Mouse (Mus musculus) intestine, embryonic 15.5 days (tissue): Measurements from ENCODE around the gene Gm35549. TPM values are rescaled to one million over a fixed set of nuclear protein-coding genes. Genes with fewer than 3 reads are reported as not detected.
"Not testable (repeated sequence)": the region's sequence is repeated elsewhere in the genome, so short reads cannot be mapped to it uniquely, and the experiment has no call there.

Source experiments
- ATAC-seq: fragments of 200-750 bp; cut with Nextera tagmentation; 2 replicates; pipeline ENCODE4 v1.8.0; 2017; ENCODE audit warnings: moderate TSS enrichment, moderate library complexity
- H3K27ac ChIP-seq: fragments of 300-500 bp; sonication (generic); 2 replicates; pipeline ENCODE4 v1.5.1; 2015; ENCODE audit warnings: mild to moderate bottlenecking, inconsistent platforms
- H3K27me3 ChIP-seq: fragments of 300-500 bp; sonication (generic); replicated peaks from 2 replicates; pipeline ENCODE4 v1.6.1; 2015; ENCODE audit warnings: inconsistent platforms
- H3K36me3 ChIP-seq: fragments of 300-500 bp; sonication (generic); 2 replicates; pipeline ENCODE4 v1.6.1; 2015; ENCODE audit warnings: inconsistent platforms
- H3K4me1 ChIP-seq: fragments of 300-500 bp; sonication (generic); replicated peaks from 2 replicates; pipeline ENCODE4 v1.6.1; 2015; ENCODE audit warnings: inconsistent platforms
- H3K4me2 ChIP-seq: fragments of 300-500 bp; sonication (generic); replicated peaks from 2 replicates; pipeline ENCODE4 v1.6.1; 2015; ENCODE audit warnings: mild to moderate bottlenecking, inconsistent platforms
- H3K4me3 ChIP-seq: fragments of 300-500 bp; sonication (generic); replicated peaks from 2 replicates; pipeline ENCODE4 v1.5.1; 2015; ENCODE audit warnings: inconsistent platforms
- H3K9ac ChIP-seq: fragments of 300-500 bp; sonication (generic); 2 replicates; pipeline ENCODE4 v1.6.1; 2015; ENCODE audit warnings: inconsistent platforms
- H3K9me3 ChIP-seq: fragments of 300-500 bp; sonication (generic); 2 replicates; pipeline ENCODE4 v1.6.1; 2016; ENCODE audit warnings: inconsistent platforms
- WGBS: fragments of 180-500 bp; shearing (Covaris S2); methylation state at CpG from one replicate; pipeline ENCODE4 v1.1.7; 2015; 5-methylcytosine and 5-hydroxymethylcytosine counted together
- polyA plus RNA-seq: library from polyadenylated mRNA; unstranded; fragments of >200 nt; fragmentation: Nextera tagmentation; extraction: Ambion mirVana; gene quantifications from 2 replicates; pipeline ENCODE4 v1.2.1, GENCODE M21; 2015

Gene Gm35549
- polyA plus RNA-seq, 1 experiment from 2014 or later: not detected

- H3K27me3 ChIP-seq: no peaks in the 10 kb centered on the region
- no peak overlapping the region for H3K4me3 ChIP-seq
- WGBS: 96% methylated on average over 4 of the region's 4 CpGs
- H3K4me1 ChIP-seq: no peaks in the 10 kb centered on the region
- no peak overlapping the region for H3K9ac ChIP-seq
- no peak overlapping the region for H3K27ac ChIP-seq
- H3K4me2 ChIP-seq: no peak overlapping the region
- H3K9me3 ChIP-seq: peaks cover 9% of the 10 kb centered on the region; the same call in 1 of the 2 replicates
- H3K36me3 ChIP-seq: peaks cover 86% of the 10 kb centered on the region
- ATAC-seq: no peak
Measured at GRCm38 (mm10) chr9:122855617-122856016, 11.8 kb upstream of the Gm35549 start.

- not testable (repeated sequence) for H3K9ac ChIP-seq, H3K27me3 ChIP-seq, H3K27ac ChIP-seq, ATAC-seq, H3K4me2 ChIP-seq, H3K4me3 ChIP-seq, H3K9me3 ChIP-seq, H3K4me1 ChIP-seq
- H3K36me3 ChIP-seq: peaks cover 86% of the 10 kb centered on the region
- 78% methylated on average over 3 of the region's 7 CpGs for WGBS
Measured at GRCm38 (mm10) chr9:122855141-122855540, 11.3 kb upstream of the Gm35549 start.

DNA sequence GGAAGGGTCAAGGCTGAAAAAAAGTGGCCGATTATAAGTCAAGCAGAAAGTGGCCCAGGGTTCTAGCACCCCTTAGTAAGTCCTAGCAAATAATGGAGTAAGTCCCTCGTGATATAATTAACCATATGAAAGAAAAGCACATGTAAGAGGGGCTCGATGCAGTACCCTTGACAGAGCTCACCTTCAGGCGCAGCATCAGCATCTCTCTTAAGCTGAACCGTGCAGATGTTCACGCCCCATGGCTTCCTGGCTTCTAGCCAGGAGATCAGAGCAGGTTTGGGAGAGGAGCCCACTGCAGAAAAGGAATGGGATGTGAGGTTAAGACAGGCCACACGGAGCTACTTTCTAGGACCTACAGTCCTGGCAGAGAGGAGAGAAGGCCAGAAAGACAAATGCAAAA lies 10.7 kb upstream of the Gm35549 start:
- Histone ChIP-seq H3K4me3 (no peak overlapping the region), H3K36me3 (peaks cover 86% of the 10 kb centered on the region), H3K9ac (no peak overlapping the region), H3K4me1 (no peaks in the 10 kb centered on the region), H3K27me3 (no peaks in the 10 kb centered on the region), H3K27ac (no peak overlapping the region), H3K9me3 (peaks cover 1% of the 10 kb centered on the region; the same call in 1 of the 2 replicates), H3K4me2 (no peak overlapping the region)
- WGBS: 90% methylated on average over 7 of the region's 7 CpGs
- no peak for ATAC-seq

- not testable (repeated sequence) for ATAC-seq, H3K27ac ChIP-seq
- WGBS: 82% methylated on average over 7 of the region's 8 CpGs
Measured at GRCm38 (mm10) chr9:122847811-122848311, 4.0 kb upstream of the Gm35549 start.

DNA sequence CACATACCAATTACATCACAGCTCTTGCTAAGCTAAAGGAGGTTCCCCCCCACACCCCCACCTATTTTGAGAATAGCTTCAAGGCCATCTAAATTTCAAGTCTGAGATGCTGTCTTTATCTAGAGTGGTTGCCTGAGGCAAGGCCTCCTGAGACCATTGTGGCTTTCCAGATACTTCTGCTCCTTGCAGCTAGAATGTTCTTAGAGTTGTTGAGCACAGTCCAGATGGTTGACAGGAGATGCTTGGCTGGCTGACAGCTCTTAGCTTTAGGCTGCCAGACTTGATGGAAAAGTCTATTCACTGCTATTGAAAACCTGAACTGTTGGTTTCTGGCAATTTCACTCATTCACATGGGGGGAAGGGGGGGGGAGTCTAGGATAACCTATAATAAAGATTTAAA lies 2.3 kb upstream of the Gm35549 start:
- Histone ChIP-seq H3K4me1 (no peaks in the 10 kb centered on the region), H3K36me3 (peaks cover 22% of the 10 kb centered on the region; the same call in 1 of the 2 replicates), H3K4me2 (no peak overlapping the region), H3K4me3 (no peak overlapping the region), H3K27me3 (no peaks in the 10 kb centered on the region), H3K27ac (no peak overlapping the region), H3K9ac (no peak overlapping the region), H3K9me3 (no peaks in the 10 kb centered on the region)
- no peak for ATAC-seq

More at GRCm38 (mm10) chr9:122847811-122848311, 4.0 kb upstream of the Gm35549 start:
- H3K27me3 ChIP-seq, H3K4me3 ChIP-seq, H3K4me1 ChIP-seq, H3K9me3 ChIP-seq, H3K9ac ChIP-seq, H3K4me2 ChIP-seq: not testable (repeated sequence)
- peaks cover 39% of the 10 kb centered on the region for H3K36me3 ChIP-seq

GRCm38 (mm10) chr9:122845621-122846020 lies 1.8 kb upstream of the Gm35549 start:
- H3K4me2 ChIP-seq: no peak overlapping the region
- no peaks in the 10 kb centered on the region for H3K9me3 ChIP-seq
- H3K4me3 ChIP-seq: no peak overlapping the region
- no peak for ATAC-seq
- no peak overlapping the region for H3K27ac ChIP-seq
- no peaks in the 10 kb centered on the region for H3K27me3 ChIP-seq
- 78% methylated on average over 3 of the region's 3 CpGs for WGBS
- no peaks in the 10 kb centered on the region for H3K4me1 ChIP-seq
- no peak overlapping the region for H3K9ac ChIP-seq
- H3K36me3 ChIP-seq: peaks cover 19% of the 10 kb centered on the region; the same call in 1 of the 2 replicates

- WGBS: 26% methylated on average over 16 of the region's 16 CpGs
- no peaks in the 10 kb centered on the region for H3K27me3 ChIP-seq
- H3K27ac ChIP-seq: no peak overlapping the region
Measured at GRCm38 (mm10) chr9:122837680-122838079, 6.2 kb downstream of the Gm35549 start.

GRCm38 (mm10) chr9:122837216-122837615 lies 6.6 kb downstream of the Gm35549 start:
- peak; percentile 53; the same call in 1 of the 2 replicates for ATAC-seq
- no peak overlapping the region for H3K9ac ChIP-seq
- 76% methylated on average over 4 of the region's 4 CpGs for WGBS
- no peaks in the 10 kb centered on the region for H3K27me3 ChIP-seq
- H3K27ac ChIP-seq: peak overlapping the region; percentile 22; the same call in 1 of the 2 replicates
- no peaks in the 10 kb centered on the region for H3K9me3 ChIP-seq
- H3K4me1 ChIP-seq: peaks cover 11% of the 10 kb centered on the region
- no peak overlapping the region for H3K4me2 ChIP-seq
- no peak overlapping the region for H3K4me3 ChIP-seq
- no peaks in the 10 kb centered on the region for H3K36me3 ChIP-seq

More at GRCm38 (mm10) chr9:122837680-122838079, 6.2 kb downstream of the Gm35549 start:
- ATAC-seq: peak; percentile 77
- Histone ChIP-seq H3K4me2 (0 out of 2 replicates have a peak overlapping the region, but pooled peaks have one; percentile 9), H3K4me3 (no peak overlapping the region), H3K9me3 (no peaks in the 10 kb centered on the region), H3K4me1 (peaks cover 11% of the 10 kb centered on the region), H3K36me3 (no peaks in the 10 kb centered on the region), H3K9ac (no peak overlapping the region)

DNA sequence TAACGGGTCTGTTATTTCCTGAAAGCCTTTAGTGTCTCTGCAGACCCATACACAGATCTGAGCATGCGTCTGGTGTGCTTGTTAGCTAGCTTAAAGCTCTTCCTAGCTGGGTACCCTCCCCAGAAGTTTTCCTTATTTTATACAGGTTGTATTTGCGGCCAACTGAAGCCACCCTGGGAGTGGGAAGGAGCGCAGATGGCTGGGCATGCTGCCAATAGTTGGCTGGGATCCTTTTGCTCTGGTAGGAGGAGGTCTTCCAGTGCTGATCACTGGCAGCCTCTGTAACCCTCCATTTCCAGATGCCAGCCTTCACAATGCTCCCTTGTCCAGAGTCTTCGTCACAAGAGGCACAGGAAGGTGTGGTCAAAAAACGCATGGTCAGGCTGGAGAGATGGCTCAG lies 7.0 kb downstream of the Gm35549 start:
- Histone ChIP-seq H3K27me3 (no peaks in the 10 kb centered on the region), H3K27ac (peak overlapping the region; percentile 22; the same call in 1 of the 2 replicates), H3K9ac (no peak overlapping the region), H3K36me3 (no peaks in the 10 kb centered on the region), H3K4me2 (no peak overlapping the region), H3K4me3 (no peak overlapping the region), H3K9me3 (no peaks in the 10 kb centered on the region), H3K4me1 (peaks cover 11% of the 10 kb centered on the region)
- peak; percentile 86 for ATAC-seq
- WGBS: 51% methylated on average over 6 of the region's 6 CpGs

DNA sequence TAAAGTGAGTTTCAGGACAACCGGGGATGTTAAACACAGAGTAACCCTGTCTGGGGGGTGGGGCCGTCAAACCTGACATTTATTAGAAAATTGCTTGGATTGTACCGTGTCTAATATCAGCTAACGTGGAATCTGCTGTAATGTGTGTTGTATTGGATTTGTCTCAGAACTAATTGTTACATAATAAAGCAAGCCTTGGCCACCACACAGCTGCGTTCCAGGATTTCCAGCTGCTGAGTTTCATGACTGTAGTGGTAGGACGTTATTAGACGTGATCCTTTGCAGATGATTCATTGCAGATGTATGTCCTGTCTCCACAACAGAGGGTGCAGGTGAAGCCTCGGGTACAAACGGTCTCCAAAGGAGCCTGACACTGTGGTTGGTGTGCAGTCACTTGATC lies 7.7 kb downstream of the Gm35549 start:
- Histone ChIP-seq H3K4me2 (no peak overlapping the region), H3K9ac (no peak overlapping the region), H3K36me3 (no peaks in the 10 kb centered on the region), H3K4me3 (no peak overlapping the region), H3K4me1 (peaks cover 11% of the 10 kb centered on the region), H3K27ac (no peak overlapping the region), H3K27me3 (no peaks in the 10 kb centered on the region), H3K9me3 (no peaks in the 10 kb centered on the region)
- ATAC-seq: no peak
- WGBS: 72% methylated on average over 9 of the region's 9 CpGs

DNA sequence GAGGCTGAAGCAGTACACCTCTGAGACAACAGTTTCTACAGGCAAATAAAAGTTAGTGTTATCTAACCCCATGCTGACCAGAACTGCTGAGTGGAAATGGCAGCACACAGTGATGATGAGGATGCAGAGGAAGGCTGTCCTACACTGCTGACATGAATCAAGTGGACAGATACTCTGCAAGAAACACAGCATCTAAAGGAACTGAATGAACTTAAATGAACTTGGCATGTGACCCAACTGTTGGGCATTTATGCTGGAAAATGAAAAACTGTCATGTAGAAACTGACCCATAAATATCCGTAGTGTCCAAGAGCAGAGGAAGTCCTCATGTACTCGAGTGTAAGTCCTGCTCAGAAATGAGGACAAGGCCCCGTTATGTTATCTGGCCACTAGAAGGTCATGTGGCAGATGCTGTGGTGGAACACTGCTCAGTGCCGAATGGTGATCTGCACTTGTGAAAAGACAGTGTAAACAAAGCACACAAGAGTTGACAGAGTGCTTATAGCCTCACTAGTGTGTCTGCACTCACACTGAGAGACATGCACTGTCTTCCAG lies 13.9 kb downstream of the Gm35549 start:
- no peaks in the 10 kb centered on the region for H3K9me3 ChIP-seq
- ATAC-seq: no peak
- WGBS: 60% methylated on average over 4 of the region's 4 CpGs

GRCm38 (mm10) chr9:122826743-122827142 lies 17.1 kb downstream of the Gm35549 start:
- Histone ChIP-seq H3K9me3 (no peaks in the 10 kb centered on the region), H3K9ac (no peak overlapping the region), H3K4me1 (no peaks in the 10 kb centered on the region), H3K36me3 (0 out of 2 replicates have a peak, but pooled peaks cover 6% of the 10 kb centered on the region), H3K4me3 (no peak overlapping the region), H3K4me2 (no peak overlapping the region), H3K27ac (no peak overlapping the region), H3K27me3 (no peaks in the 10 kb centered on the region)
- ATAC-seq: no peak
- WGBS: 74% methylated on average over 4 of the region's 4 CpGs

More for the DNA sequence above, 13.9 kb downstream of the Gm35549 start:
- no peaks in the 10 kb centered on the region for H3K4me1 ChIP-seq
- no peak overlapping the region for H3K4me2 ChIP-seq
- no peaks in the 10 kb centered on the region for H3K27me3 ChIP-seq
- no peak overlapping the region for H3K4me3 ChIP-seq
- H3K36me3 ChIP-seq: no peaks in the 10 kb centered on the region
- H3K27ac ChIP-seq: no peak overlapping the region
- H3K9ac ChIP-seq: no peak overlapping the region
